Mouse (Mus musculus) urinary bladder, postnatal 25 days (tissue): ENCODE measurements around the gene Tmem131.

ENCODE experiments used
- DNase-seq: peaks from one replicate; pipeline ENCODE4 v3.0.0; 2022; ENCODE audit warnings: low spot score

Gene Tmem131

DNA sequence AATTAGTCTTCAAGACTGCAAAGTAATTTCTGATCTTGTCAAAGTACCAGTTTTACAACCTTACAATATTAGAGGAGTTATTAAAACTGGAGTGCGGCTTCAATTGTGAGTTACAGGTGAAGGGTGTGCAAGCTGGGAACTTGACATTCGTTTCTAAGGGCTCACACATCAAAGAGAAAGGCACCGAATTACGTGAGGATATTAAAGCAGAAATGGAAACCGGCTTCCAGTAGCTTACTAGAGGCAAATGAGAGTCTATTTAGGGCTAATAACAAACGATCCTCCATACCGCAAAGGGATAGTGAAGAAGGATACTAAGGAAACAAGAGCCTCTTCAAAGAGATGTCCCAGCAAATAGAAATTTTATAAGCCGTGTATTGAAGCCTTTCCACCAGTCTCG lies 5.1 kb downstream of the Tmem131 start:
- DNase-seq = no peak

DNA sequence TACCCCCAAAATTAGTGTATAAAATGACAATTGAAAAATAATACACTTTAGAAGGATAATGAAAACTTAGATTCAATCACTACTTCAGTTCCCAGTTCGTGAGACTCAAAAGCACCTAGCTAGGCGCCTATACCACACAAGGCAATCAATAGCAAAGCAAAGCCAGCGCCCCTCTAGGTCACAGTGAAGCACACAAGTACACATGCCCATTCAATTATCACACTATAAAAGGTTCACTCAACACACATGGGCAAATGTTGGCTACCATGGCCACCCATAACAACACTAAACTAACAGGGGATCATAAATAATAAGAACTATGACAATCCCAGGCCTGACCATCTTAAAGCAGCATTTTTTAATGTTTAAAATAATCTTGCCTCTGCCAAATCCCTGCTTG lies 5.8 kb downstream of the Tmem131 start:
- DNase-seq = no peak

- DNase-seq = no peak
Measured at GRCm38 (mm10) chr1:36937015-36937414, 6.5 kb downstream of the Tmem131 start.

- DNase-seq = no peak
Measured at GRCm38 (mm10) chr1:36936567-36936966, 6.9 kb downstream of the Tmem131 start.

- DNase-seq = no peak
Measured at GRCm38 (mm10) chr1:36934778-36935177, 8.7 kb downstream of the Tmem131 start.

DNA sequence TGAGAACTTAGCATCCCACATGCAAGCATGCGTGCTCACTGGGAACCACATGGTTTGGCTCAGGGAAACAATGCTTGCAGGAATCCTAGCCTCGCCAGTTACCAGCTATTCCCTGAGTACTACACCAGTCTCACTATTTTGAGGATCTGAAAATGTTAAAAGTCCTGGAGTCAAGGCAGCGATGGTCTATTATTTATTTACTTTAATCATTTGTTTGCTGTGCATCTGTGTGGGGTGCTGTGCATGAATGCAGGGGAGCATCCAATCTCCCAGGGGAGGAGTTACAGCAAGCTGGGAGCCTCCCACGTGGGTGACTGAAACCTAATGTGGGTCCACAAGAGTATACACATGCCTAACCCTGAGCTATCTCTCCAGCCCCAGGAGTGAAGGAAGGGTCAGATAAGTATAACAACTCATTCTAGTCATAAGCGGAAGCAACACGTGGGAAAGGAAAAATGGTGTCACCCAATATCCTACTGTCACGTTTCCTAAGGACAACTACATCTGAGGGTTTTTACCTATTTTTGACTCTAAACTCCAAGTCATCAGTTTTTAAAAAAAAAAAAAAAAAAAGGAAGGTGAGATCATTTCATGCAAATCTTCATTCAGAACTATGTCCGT lies 9.4 kb downstream of the Tmem131 start:
- no peak for DNase-seq

- no peak for DNase-seq
Measured at GRCm38 (mm10) chr1:36932231-36932630, 11.2 kb downstream of the Tmem131 start.

GRCm38 (mm10) chr1:36930911-36931310 lies 12.6 kb downstream of the Tmem131 start:
- DNase-seq = no peak

DNA sequence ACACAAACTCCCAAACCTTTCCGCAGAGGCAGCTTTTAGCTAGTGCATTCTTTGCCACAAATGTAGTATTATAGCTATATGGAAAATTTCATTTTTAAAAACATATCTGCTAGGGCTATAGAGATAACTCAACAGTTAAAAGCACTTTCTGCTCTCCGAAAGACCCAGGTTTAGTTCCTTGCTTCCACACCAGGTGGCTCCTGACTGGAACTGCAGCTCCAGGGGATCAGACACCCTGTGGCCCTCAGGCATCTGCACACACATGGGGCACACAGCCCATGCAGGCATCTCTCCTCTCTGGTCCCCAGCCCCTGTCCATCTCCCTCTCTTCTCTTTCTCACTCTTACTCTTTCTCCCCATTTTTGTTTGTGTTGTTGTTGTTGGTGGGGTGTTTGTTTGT lies 13.5 kb downstream of the Tmem131 start:
- no peak for DNase-seq

DNA sequence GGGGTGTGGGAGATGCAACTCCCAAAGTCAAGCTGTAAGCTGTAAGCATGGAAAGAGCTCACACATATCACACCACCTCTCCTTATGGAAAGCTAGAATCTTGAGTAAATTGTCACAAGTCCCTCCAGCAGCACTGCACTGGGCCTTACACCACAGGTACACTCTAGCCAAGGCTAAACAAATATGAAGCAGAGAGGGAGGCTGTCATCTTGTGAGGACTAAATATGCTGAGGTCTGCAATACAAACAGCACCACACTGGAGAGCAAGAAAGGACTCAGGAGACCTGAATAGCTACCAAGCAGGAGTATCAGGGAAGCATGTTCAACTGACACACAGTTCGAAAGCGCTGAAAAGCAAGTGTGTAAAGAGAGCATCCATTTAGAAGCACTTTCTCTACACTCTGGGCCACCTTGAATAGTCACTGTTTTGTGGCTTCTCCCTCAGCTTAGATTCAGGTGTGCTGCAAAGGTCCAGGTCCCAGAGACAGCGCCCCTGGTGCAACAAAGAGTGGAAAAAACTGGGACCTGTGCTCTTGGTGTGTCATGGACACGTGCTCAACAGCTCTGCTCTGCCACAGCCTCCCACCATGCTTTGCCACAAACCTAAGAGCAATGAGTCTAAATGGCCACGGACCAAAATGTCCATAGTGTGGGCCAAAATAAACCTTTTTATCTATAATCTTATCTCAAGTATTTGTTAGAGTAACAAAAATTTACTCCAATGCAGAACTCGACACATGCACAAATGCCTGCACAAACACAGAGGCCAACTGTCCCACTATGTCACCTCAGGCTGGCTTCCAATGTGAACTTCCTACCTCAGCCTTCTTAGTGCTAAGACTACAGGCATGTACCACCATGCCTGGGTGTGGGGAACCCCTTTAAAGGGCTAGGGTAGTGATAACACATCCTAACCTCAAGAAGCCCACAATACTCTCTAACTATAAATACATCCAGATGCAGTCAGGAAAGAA lies 14.8 kb downstream of the Tmem131 start:
- no peak for DNase-seq

GRCm38 (mm10) chr1:36927569-36927968 lies 15.9 kb downstream of the Tmem131 start:
- DNase-seq = no peak

- no peak for DNase-seq
Measured at GRCm38 (mm10) chr1:36926738-36927137, 16.7 kb downstream of the Tmem131 start.

DNA sequence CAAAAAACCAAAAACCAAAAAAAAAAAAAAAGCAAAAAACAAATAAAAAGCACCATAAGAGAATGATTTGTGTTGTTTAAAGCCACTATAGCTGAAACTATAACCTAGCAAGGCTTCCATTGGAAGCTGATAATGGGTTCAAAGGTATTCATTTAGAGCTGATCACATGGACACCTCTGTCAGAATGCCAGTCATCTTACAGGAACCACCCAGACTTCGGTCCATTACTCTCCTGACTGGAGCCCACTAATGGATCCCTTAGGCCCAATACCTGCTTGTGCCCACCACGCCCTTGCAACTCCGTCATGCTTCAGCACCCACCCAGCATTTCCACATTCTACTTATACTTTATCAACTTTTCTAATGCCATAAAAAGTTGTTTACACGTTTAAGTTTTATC lies 17.2 kb downstream of the Tmem131 start:
- no peak for DNase-seq

- DNase-seq = no peak
Measured at GRCm38 (mm10) chr1:36925781-36926180, 17.7 kb downstream of the Tmem131 start.

GRCm38 (mm10) chr1:36924853-36925252 lies 18.6 kb downstream of the Tmem131 start:
- DNase-seq = no peak

DNA sequence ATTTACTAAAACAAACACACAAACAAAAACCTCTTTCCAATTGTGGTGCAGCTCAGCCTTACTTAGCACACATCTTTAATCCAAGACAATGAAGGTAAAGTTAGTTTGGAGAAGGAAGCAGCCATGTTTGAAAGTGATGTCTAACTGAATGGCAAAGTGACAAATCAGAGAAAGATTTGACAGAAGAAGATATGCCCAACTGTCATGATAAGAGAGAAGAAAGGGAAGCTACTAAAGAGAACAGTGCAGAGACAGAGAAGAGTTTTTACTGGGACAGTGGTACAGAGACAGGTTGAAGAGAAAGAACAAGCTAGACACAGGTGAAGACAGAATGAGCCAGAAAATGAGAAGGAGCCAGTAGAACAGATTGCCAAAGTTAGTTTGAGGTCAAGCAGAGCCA lies 19.6 kb downstream of the Tmem131 start:
- DNase-seq = no peak

- no peak for DNase-seq
Measured at GRCm38 (mm10) chr1:36922623-36923421, 20.6 kb downstream of the Tmem131 start.

GRCm38 (mm10) chr1:36921614-36922393 lies 21.7 kb downstream of the Tmem131 start:
- DNase-seq = no peak

DNA sequence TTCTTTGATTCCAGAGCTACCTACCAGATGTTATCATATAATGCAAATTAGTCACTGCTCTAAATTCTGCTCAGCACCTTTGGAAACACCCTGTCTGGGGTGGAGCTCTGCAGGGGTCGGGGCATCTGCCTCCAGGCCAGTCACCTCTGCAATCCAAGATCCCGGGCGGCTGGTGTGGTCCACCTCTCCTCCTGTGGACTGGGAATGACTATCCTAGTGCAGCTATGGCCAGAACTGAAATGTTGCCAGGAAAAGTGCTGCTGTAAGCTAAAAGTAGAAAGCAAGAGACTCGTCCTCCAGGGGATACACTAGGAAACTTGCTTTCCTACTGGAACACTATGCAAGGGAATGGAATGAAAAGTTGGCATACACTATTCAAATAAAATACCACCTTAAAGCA lies 22.7 kb downstream of the Tmem131 start:
- no peak for DNase-seq

GRCm38 (mm10) chr1:36920154-36920716 lies 23.2 kb downstream of the Tmem131 start:
- no peak for DNase-seq

GRCm38 (mm10) chr1:36919728-36920127 lies 23.7 kb downstream of the Tmem131 start:
- no peak for DNase-seq
